Mouse (Mus musculus): ENCODE data around the gene Sh2d2a.

DNA sequence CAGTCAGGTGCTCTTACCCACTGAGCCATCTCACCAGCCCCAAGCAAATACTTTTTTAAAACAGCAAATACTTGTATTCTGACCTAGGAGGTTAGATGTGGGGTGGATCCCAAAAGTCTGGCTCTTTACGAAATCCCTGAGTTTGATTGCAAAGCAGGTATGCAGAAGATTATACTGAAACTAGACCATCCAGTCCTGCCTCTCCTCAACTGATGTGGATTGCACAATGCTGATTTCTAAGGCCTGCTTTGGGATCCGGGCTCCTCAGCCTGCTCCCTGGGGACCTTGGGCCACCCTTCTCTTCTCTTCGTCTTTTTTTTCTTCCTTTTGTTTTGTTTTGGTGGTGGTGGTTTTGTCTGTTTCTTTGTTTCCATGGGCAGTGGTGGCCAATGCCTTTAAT, 44.9 kb downstream of the Sh2d2a start:
- TF ChIP-seq CTCF (IDR thresholded peaks at IDR 0.05; ENCODE audit: extremely low read depth, insufficient read length, insufficient replicate concordance, low read depth, low read length) (no peak), POLR2A (IDR thresholded peaks at IDR 0.05; ENCODE audit: low read depth, low read length) (no peak)

Measured in small intestine, adult 2 months (tissue).